Mouse (Mus musculus) c-Kit-positive CD71-positive TER-119-positive erythroid progenitor cells, embryonic 14.5 days (primary cell): ENCODE data around the gene Gm12216.

Experiments used
- DNase-seq: peaks from one replicate; pipeline ENCODE4 v3.0.0-alpha.2; 2013; ENCODE audit warnings: low spot score

Gene Gm12216

GRCm38 (mm10) chr11:53821230-53821944, 37.7 kb downstream of the Gm12216 start:
- no peak for DNase-seq

GRCm38 (mm10) chr11:53820516-53821170, 38.4 kb downstream of the Gm12216 start:
- DNase-seq = no peak

- DNase-seq = no peak
Observed at GRCm38 (mm10) chr11:53819511-53819910, 39.5 kb downstream of the Gm12216 start.

- DNase-seq = no peak
Observed at GRCm38 (mm10) chr11:53818794-53819193, 40.3 kb downstream of the Gm12216 start.

- no peak for DNase-seq
Observed at GRCm38 (mm10) chr11:53816841-53817375, 42.1 kb downstream of the Gm12216 start.

- DNase-seq = no peak
Observed at GRCm38 (mm10) chr11:53814810-53815209, 44.2 kb downstream of the Gm12216 start.

- DNase-seq = no peak
Observed at GRCm38 (mm10) chr11:53813001-53813868, 45.8 kb downstream of the Gm12216 start.

- no peak for DNase-seq
Observed at GRCm38 (mm10) chr11:53811312-53811711, 47.7 kb downstream of the Gm12216 start.

- DNase-seq = no peak
Observed at GRCm38 (mm10) chr11:53810749-53811148, 48.3 kb downstream of the Gm12216 start.

GRCm38 (mm10) chr11:53810156-53810555, 48.9 kb downstream of the Gm12216 start:
- no peak for DNase-seq

GRCm38 (mm10) chr11:53809354-53809753, 49.7 kb downstream of the Gm12216 start:
- no peak for DNase-seq

GRCm38 (mm10) chr11:53805786-53806185, 53.3 kb downstream of the Gm12216 start:
- no peak for DNase-seq

GRCm38 (mm10) chr11:53804569-53805344, 54.3 kb downstream of the Gm12216 start:
- no peak for DNase-seq

GRCm38 (mm10) chr11:53803494-53803893, 55.6 kb downstream of the Gm12216 start:
- DNase-seq = no peak

- DNase-seq = no peak
Observed at GRCm38 (mm10) chr11:53803093-53803492, 56.0 kb downstream of the Gm12216 start.

GRCm38 (mm10) chr11:53800975-53801374, 58.1 kb downstream of the Gm12216 start:
- no peak for DNase-seq

- no peak for DNase-seq
Observed at GRCm38 (mm10) chr11:53800036-53800435, 59.0 kb downstream of the Gm12216 start.

GRCm38 (mm10) chr11:53798041-53798711, 60.9 kb downstream of the Gm12216 start:
- no peak for DNase-seq

- DNase-seq = no peak
Observed at GRCm38 (mm10) chr11:53797386-53797920, 61.6 kb downstream of the Gm12216 start.

GRCm38 (mm10) chr11:53796409-53797151, 62.5 kb downstream of the Gm12216 start:
- DNase-seq = no peak
